Mouse (Mus musculus) bone marrow macrophage, adult 2 months (primary cell): Measurements from ENCODE around the gene Traf5.

Experiments used
- CTCF ChIP-seq: IDR thresholded peaks from 2 replicates; pipeline ENCODE4 v1.5.1; 2012; ENCODE audit warnings: low read depth, mild to moderate bottlenecking, low read length, moderate library complexity
- POLR2A ChIP-seq: IDR thresholded peaks from 2 replicates; pipeline ENCODE4 v1.6.1; 2012; ENCODE audit warnings: mild to moderate bottlenecking, low read depth, low read length, borderline replicate concordance

GRCm38 (mm10) chr1:192089208-192090166, 2.9 kb downstream of the Traf5 start:
- no peak for TF ChIP-seq POLR2A
- TF ChIP-seq CTCF, result no peak
